Mouse (Mus musculus) intestine, postnatal 0 days (tissue): ENCODE results near the gene Gla. TPM values are rescaled to one million over a fixed set of nuclear protein-coding genes. Genes with fewer than 3 reads are reported as not detected.
A peak's percentile ranks its signal among the peaks of the same experiment; 100 is the strongest.

Experiments used
- ATAC-seq: fragments of 200-750 bp; cut with Nextera tagmentation; 2 replicates; pipeline ENCODE4 v1.8.0; 2017; ENCODE audit warnings: mild to moderate bottlenecking, moderate TSS enrichment, moderate library complexity
- H3K27ac ChIP-seq: fragments of 300-500 bp; sonication (generic); 2 replicates; pipeline ENCODE4 v1.5.1; 2014; ENCODE audit warnings: mild to moderate bottlenecking, low read depth, low read length, moderate library complexity
- H3K27me3 ChIP-seq: fragments of 300-500 bp; sonication (generic); replicated peaks from 2 replicates; pipeline ENCODE4 v1.6.1; 2014; ENCODE audit warnings: low read length, mixed read lengths; ENCODE audit not compliant: control insufficient read depth, insufficient read depth
- H3K36me3 ChIP-seq: fragments of 300-500 bp; sonication (generic); 2 replicates; pipeline ENCODE4 v1.6.1; 2014; ENCODE audit warnings: mild to moderate bottlenecking, moderate library complexity; ENCODE audit not compliant: control insufficient read depth, insufficient read depth
- H3K4me1 ChIP-seq: fragments of 300-500 bp; sonication (generic); replicated peaks from 2 replicates; pipeline ENCODE4 v1.6.1; 2014; ENCODE audit warnings: antibody characterized with exemption, low read length, mixed read lengths; ENCODE audit not compliant: control insufficient read depth, insufficient read depth
- H3K4me2 ChIP-seq: fragments of 300-500 bp; sonication (generic); replicated peaks from 2 replicates; pipeline ENCODE4 v1.6.1; 2014; ENCODE audit warnings: low read depth, mild to moderate bottlenecking, moderate library complexity
- H3K4me3 ChIP-seq: fragments of 300-500 bp; sonication (generic); 2 replicates; pipeline ENCODE4 v1.5.1; 2014; ENCODE audit warnings: low read depth, low read length
- H3K9ac ChIP-seq: fragments of 300-500 bp; sonication (generic); 2 replicates; pipeline ENCODE4 v1.6.1; 2014; ENCODE audit warnings: mild to moderate bottlenecking, low read depth, low read length
- H3K9me3 ChIP-seq: fragments of 300-500 bp; sonication (generic); 2 replicates; pipeline ENCODE4 v1.6.1; 2016; ENCODE audit warnings: mixed run types; ENCODE audit not compliant: control insufficient read depth
- CTCF ChIP-seq: sonication (generic); IDR thresholded peaks from 2 replicates; pipeline ENCODE4 v1.5.1; 2016; ENCODE audit warnings: low read depth, mild to moderate bottlenecking, control low read depth, antibody characterized with exemption, moderate library complexity
- WGBS: fragments of 180-500 bp; shearing (Covaris S2); extraction: QIAGEN DNeasy Blood & Tissue Kit; methylation state at CpG from one replicate; pipeline ENCODE4 v1.1.7; 2014; 5-methylcytosine and 5-hydroxymethylcytosine counted together
- polyA plus RNA-seq: library from polyadenylated mRNA; unstranded; fragments of >200 nt; fragmentation: Nextera tagmentation; extraction: Ambion mirVana; gene quantifications from 2 replicates; pipeline ENCODE4 v1.2.1, GENCODE M21; 2015

Gla gene
- polyA plus RNA-seq, 1 experiment from 2014 or later, result 26.2 TPM

- no peaks in the 10 kb centered on the region for H3K36me3 ChIP-seq
- H3K9me3 ChIP-seq, result no peaks in the 10 kb centered on the region
- no peak overlapping the region for H3K9ac ChIP-seq
- ATAC-seq, result no peak
- no peaks in the 10 kb centered on the region for H3K4me1 ChIP-seq
- no peak overlapping the region for H3K4me3 ChIP-seq
- no peak for TF ChIP-seq CTCF
- no peak overlapping the region for H3K27ac ChIP-seq
- 80% methylated on average over 11 of the region's 11 CpGs for WGBS
- H3K27me3 ChIP-seq, result no peaks in the 10 kb centered on the region
- no peak overlapping the region for H3K4me2 ChIP-seq
Observed at GRCm38 (mm10) chrX:134582270-134582669, 18.7 kb downstream of the Gla start.

GRCm38 (mm10) chrX:134580528-134581305 lies 20.2 kb downstream of the Gla start:
- Histone ChIP-seq H3K9me3 (no peaks in the 10 kb centered on the region), H3K27me3 (no peaks in the 10 kb centered on the region), H3K4me3 (no peak overlapping the region), H3K4me2 (no peak overlapping the region), H3K36me3 (no peaks in the 10 kb centered on the region), H3K4me1 (no peaks in the 10 kb centered on the region), H3K27ac (no peak overlapping the region), H3K9ac (no peak overlapping the region)
- no peak for ATAC-seq
- 80% methylated on average over 14 of the region's 14 CpGs for WGBS
- TF ChIP-seq CTCF, result no peak

- ATAC-seq, result no peak
- TF ChIP-seq CTCF, result no peak
- H3K36me3 ChIP-seq, result no peaks in the 10 kb centered on the region
- H3K4me2 ChIP-seq, result no peak overlapping the region
- WGBS, result 62% methylated on average over 4 of the region's 4 CpGs
- no peaks in the 10 kb centered on the region for H3K4me1 ChIP-seq
- H3K9me3 ChIP-seq, result no peaks in the 10 kb centered on the region
- no peak overlapping the region for H3K4me3 ChIP-seq
- no peak overlapping the region for H3K9ac ChIP-seq
- H3K27ac ChIP-seq, result no peak overlapping the region
- H3K27me3 ChIP-seq, result no peaks in the 10 kb centered on the region
Observed at GRCm38 (mm10) chrX:134577896-134578295, 23.0 kb downstream of the Gla start.

- TF ChIP-seq CTCF, result no peak
- Histone ChIP-seq H3K9me3 (no peaks in the 10 kb centered on the region), H3K4me2 (no peak overlapping the region), H3K27me3 (no peaks in the 10 kb centered on the region), H3K9ac (no peak overlapping the region), H3K4me3 (no peak overlapping the region), H3K36me3 (no peaks in the 10 kb centered on the region), H3K27ac (no peak overlapping the region), H3K4me1 (no peaks in the 10 kb centered on the region)
- no peak for ATAC-seq
- 71% methylated on average over 8 of the region's 8 CpGs for WGBS
Observed at GRCm38 (mm10) chrX:134566536-134567222, 34.2 kb downstream of the Gla start.

- Histone ChIP-seq H3K4me2 (no peak overlapping the region), H3K27me3 (no peaks in the 10 kb centered on the region), H3K36me3 (no peaks in the 10 kb centered on the region), H3K4me1 (no peaks in the 10 kb centered on the region), H3K4me3 (no peak overlapping the region), H3K9me3 (no peaks in the 10 kb centered on the region), H3K27ac (no peak overlapping the region), H3K9ac (no peak overlapping the region)
- TF ChIP-seq CTCF, result no peak
- no peak for ATAC-seq
- 77% methylated on average over 4 of the region's 4 CpGs for WGBS
Observed at GRCm38 (mm10) chrX:134564326-134564725, 36.6 kb downstream of the Gla start.

- Histone ChIP-seq H3K4me2 (peak overlapping the region; percentile 43; the same call in 1 of the 2 replicates), H3K36me3 (no peaks in the 10 kb centered on the region), H3K9me3 (no peaks in the 10 kb centered on the region), H3K9ac (no peak overlapping the region), H3K4me1 (no peaks in the 10 kb centered on the region), H3K27me3 (no peaks in the 10 kb centered on the region), H3K27ac (no peak overlapping the region), H3K4me3 (no peak overlapping the region)
- 41% methylated on average over 6 of the region's 6 CpGs for WGBS
- no peak for TF ChIP-seq CTCF
- peak; percentile 82 for ATAC-seq
Observed at GRCm38 (mm10) chrX:134554425-134554824, 46.5 kb downstream of the Gla start.
